Mouse (Mus musculus): Measurements from ENCODE around the gene Fzd5. TPM values are rescaled to one million over a fixed set of nuclear protein-coding genes. Genes with fewer than 3 reads are reported as not detected.

Fzd5 gene
- 21.6 and 27.2 TPM in 2 replicates for polyA plus RNA-seq (2012; rRNA removed)

GRCm38 (mm10) chr1:64737502-64738179 lies at the start of gene Fzd5:
Gene Fzd5 (minus strand): TSS chr1:64737751.

GRCm38 (mm10) chr1:64690213-64691013 lies 47.1 kb downstream of the Fzd5 start, which contains the start of gene Ccnyl1:
Gene Ccnyl1 (plus strand): TSS chr1:64690455.

Other genes starting within 250 kb of the Fzd5 start
- gene Creb1, start 205.1 kb downstream of the Fzd5 start, polyA plus RNA-seq (2012; rRNA removed), result 25.7 and 28.7 TPM in 2 replicates
- 9.8 and 16.4 TPM in 2 replicates for gene Mettl21a, start 120.5 kb downstream of the Fzd5 start, polyA plus RNA-seq (2012; rRNA removed)
- gene Ccnyl1, start 47.3 kb downstream of the Fzd5 start, polyA plus RNA-seq (2012; rRNA removed), result 35.9 and 49.9 TPM in 2 replicates
- 5.4 and 6.4 TPM in 2 replicates for gene Plekhm3, start 219.1 kb upstream of the Fzd5 start, polyA plus RNA-seq (2012; rRNA removed)

Data from ovary, adult 2 months (tissue).